Mouse (Mus musculus) hindbrain, embryonic 13.5 days (tissue): ENCODE measurements around the gene Thbs4. TPM values are rescaled to one million over a fixed set of nuclear protein-coding genes. Genes with fewer than 3 reads are reported as not detected.

ENCODE experiments used
- ATAC-seq: fragments of 200-750 bp; cut with Nextera tagmentation; 2 replicates; pipeline ENCODE4 v1.8.0; 2017; ENCODE audit warnings: moderate TSS enrichment; ENCODE audit not compliant: low FRiP score
- H3K27ac ChIP-seq: fragments of 300-500 bp; sonication (generic); 2 replicates; pipeline ENCODE4 v1.5.1; 2015; ENCODE audit warnings: inconsistent platforms, mild to moderate bottlenecking, moderate library complexity
- H3K27me3 ChIP-seq: fragments of 300-500 bp; sonication (generic); 2 replicates; pipeline ENCODE4 v1.6.1; 2015; ENCODE audit warnings: mild to moderate bottlenecking, inconsistent platforms
- H3K36me3 ChIP-seq: fragments of 300-500 bp; sonication (generic); 2 replicates; pipeline ENCODE4 v1.6.1; 2015; ENCODE audit warnings: mild to moderate bottlenecking, inconsistent platforms
- H3K4me1 ChIP-seq: fragments of 300-500 bp; sonication (generic); replicated peaks from 2 replicates; pipeline ENCODE4 v1.6.1; 2015; ENCODE audit warnings: inconsistent platforms
- H3K4me2 ChIP-seq: fragments of 300-500 bp; sonication (generic); 2 replicates; pipeline ENCODE4 v1.6.1; 2015; ENCODE audit warnings: inconsistent platforms, mild to moderate bottlenecking, moderate library complexity
- H3K4me3 ChIP-seq: fragments of 300-500 bp; sonication (generic); 2 replicates; pipeline ENCODE4 v1.5.1; 2015; ENCODE audit warnings: mild to moderate bottlenecking, inconsistent platforms
- H3K9ac ChIP-seq: fragments of 300-500 bp; sonication (generic); 2 replicates; pipeline ENCODE4 v1.6.1; 2015; ENCODE audit warnings: mild to moderate bottlenecking, inconsistent platforms
- H3K9me3 ChIP-seq: fragments of 300-500 bp; sonication (generic); 2 replicates; pipeline ENCODE4 v1.6.1; 2016; ENCODE audit warnings: inconsistent platforms
- whole genome bisulfite sequencing: fragments of 180-500 bp; shearing (Covaris S2); methylation state at CpG from one replicate; pipeline ENCODE4 v1.1.7; 2015; 5-methylcytosine and 5-hydroxymethylcytosine counted together
- polyA plus RNA-seq: library from polyadenylated mRNA; unstranded; fragments of >200 nt; fragmentation: Nextera tagmentation; extraction: Ambion mirVana; gene quantifications from 2 replicates; pipeline ENCODE4 v1.2.1, GENCODE M21; 2015

Gene Thbs4
- polyA plus RNA-seq, 1 experiment from 2014 or later: 1.8 TPM

DNA sequence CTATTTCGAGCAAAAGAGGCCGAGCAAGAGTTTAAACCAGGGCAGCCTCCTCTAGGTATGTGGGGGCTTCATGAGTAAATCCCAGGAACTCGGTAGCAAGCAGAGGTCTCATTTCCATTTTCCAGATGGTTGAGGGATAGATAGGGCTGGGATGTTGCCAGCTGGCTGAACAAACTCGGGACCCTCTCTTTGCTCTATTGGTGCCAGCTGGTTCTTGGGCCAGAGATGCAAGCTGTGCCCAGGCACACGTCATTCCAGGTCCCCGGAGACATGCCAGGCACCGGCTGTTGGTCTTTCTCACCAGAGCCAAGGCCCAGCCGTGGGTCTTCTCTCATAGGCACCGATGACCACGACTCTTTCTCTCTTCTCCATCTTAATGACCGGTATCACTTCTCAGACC is 60.9 kb downstream of the Thbs4 start:
- no peaks in the 10 kb centered on the region for H3K9me3 ChIP-seq
- 71% methylated on average over 11 of the region's 11 CpGs for WGBS
- H3K27ac ChIP-seq: peak overlapping the region; percentile 72
- 0 out of 2 replicates have a peak, but pooled peaks cover 2% of the 10 kb centered on the region for H3K27me3 ChIP-seq
- ATAC-seq: peak; percentile 58
- no peak overlapping the region for H3K4me3 ChIP-seq
- no peaks in the 10 kb centered on the region for H3K36me3 ChIP-seq
- H3K9ac ChIP-seq: no peak overlapping the region
- peaks cover 45% of the 10 kb centered on the region for H3K4me1 ChIP-seq
- H3K4me2 ChIP-seq: no peak overlapping the region

DNA sequence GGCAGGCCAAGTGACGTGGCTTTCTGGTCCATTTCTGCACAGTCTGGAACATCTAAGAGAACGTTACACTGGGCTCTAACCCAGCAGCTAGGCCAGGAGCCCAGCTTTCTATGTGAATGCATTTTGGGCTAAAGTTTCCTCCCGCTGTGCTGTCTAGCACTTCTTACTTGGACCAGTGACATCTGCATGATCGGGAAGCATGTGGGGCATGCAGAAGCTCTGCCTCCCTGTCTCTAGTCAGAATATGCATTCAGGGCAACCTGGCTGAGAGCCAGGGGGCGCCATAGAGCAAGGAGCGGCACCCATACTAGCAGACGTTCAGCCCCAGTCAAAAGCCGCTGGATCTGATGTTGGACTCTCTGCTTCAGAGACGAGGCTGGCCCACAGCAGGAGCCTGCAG is 61.4 kb downstream of the Thbs4 start:
- H3K9ac ChIP-seq: no peak overlapping the region
- H3K27ac ChIP-seq: peak overlapping the region; percentile 72
- H3K4me2 ChIP-seq: no peak overlapping the region
- WGBS: 34% methylated on average over 9 of the region's 9 CpGs
- no peak for ATAC-seq
- H3K4me3 ChIP-seq: no peak overlapping the region
- H3K9me3 ChIP-seq: no peaks in the 10 kb centered on the region
- peaks cover 45% of the 10 kb centered on the region for H3K4me1 ChIP-seq
- H3K36me3 ChIP-seq: no peaks in the 10 kb centered on the region
- H3K27me3 ChIP-seq: 0 out of 2 replicates have a peak, but pooled peaks cover 2% of the 10 kb centered on the region

DNA sequence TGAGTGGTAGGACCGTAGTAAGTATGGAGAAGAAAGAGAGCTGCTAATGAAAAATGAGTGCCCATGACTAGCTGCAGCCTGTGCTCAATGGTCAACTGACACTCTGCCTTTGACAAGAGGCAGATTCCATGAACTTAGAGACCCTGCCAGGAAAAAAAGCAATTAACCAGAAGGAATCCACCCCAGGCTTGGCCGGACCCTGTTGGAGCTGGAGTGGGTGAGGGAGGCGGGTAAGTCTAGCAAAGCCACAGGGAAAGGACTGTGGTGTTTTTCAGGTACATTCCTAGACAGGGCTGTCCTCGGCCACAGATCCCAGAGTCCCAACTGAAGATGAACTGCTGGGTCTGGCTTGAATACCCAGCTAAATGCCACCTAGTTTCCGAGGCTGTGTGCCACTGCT is 61.8 kb downstream of the Thbs4 start:
- 78% methylated on average over 5 of the region's 5 CpGs for WGBS
- H3K4me3 ChIP-seq: no peak overlapping the region
- no peak overlapping the region for H3K9ac ChIP-seq
- peak overlapping the region; percentile 72; the same call in 1 of the 2 replicates for H3K27ac ChIP-seq
- H3K4me1 ChIP-seq: peaks cover 45% of the 10 kb centered on the region
- no peaks in the 10 kb centered on the region for H3K36me3 ChIP-seq
- no peak overlapping the region for H3K4me2 ChIP-seq
- H3K9me3 ChIP-seq: no peaks in the 10 kb centered on the region
- ATAC-seq: no peak
- 0 out of 2 replicates have a peak, but pooled peaks cover 2% of the 10 kb centered on the region for H3K27me3 ChIP-seq

DNA sequence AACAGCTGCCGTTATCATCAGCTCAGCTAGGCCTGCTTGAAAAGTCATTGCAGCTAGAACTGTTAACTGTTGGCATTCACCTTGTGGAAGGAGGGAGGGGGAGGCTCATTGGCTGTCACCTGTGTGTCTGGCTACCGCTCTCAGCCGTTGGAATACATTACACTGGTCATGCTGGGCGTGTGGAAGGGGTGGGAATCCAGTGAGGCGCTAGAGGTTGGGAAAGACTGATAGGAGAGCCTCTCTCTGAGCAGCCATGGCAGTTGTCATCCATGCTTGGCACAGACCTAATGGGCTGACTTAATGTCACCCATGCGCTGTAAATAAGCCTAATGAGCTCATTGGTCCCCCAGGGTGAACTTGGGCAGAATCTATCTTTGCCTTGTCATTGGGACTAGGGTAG is 62.8 kb downstream of the Thbs4 start:
- Histone ChIP-seq H3K9me3 (no peaks in the 10 kb centered on the region), H3K9ac (no peak overlapping the region), H3K4me3 (no peak overlapping the region), H3K4me2 (no peak overlapping the region), H3K36me3 (no peaks in the 10 kb centered on the region), H3K27me3 (0 out of 2 replicates have a peak, but pooled peaks cover 2% of the 10 kb centered on the region), H3K4me1 (peaks cover 42% of the 10 kb centered on the region), H3K27ac (no peak overlapping the region)
- ATAC-seq: no peak
- 70% methylated on average over 6 of the region's 6 CpGs for WGBS

DNA sequence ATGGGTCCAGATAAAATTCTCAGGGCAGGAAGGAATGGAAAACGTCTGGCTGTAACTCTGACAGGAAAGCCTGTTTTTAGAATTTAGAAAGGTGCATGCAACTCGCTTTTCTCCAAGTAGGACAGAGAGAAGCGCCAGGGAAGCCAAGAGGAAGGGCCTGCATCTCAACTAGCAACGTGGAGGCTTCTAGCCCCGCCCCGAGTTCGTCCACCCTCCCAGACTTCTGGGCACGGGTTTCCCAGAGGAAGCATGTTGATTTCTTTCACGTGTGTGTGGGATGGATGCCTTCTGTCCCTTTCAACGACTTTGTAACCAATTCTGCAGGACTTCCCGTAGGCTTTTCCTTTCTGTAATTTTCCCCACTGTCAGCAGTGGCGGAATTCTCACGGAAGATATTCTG is 64.8 kb downstream of the Thbs4 start:
- Histone ChIP-seq H3K36me3 (no peaks in the 10 kb centered on the region), H3K4me2 (no peak overlapping the region), H3K9me3 (no peaks in the 10 kb centered on the region), H3K27ac (no peak overlapping the region), H3K27me3 (0 out of 2 replicates have a peak, but pooled peaks cover 2% of the 10 kb centered on the region), H3K4me1 (peaks cover 27% of the 10 kb centered on the region), H3K9ac (no peak overlapping the region), H3K4me3 (no peak overlapping the region)
- WGBS: 75% methylated on average over 13 of the region's 13 CpGs
- no peak for ATAC-seq

DNA sequence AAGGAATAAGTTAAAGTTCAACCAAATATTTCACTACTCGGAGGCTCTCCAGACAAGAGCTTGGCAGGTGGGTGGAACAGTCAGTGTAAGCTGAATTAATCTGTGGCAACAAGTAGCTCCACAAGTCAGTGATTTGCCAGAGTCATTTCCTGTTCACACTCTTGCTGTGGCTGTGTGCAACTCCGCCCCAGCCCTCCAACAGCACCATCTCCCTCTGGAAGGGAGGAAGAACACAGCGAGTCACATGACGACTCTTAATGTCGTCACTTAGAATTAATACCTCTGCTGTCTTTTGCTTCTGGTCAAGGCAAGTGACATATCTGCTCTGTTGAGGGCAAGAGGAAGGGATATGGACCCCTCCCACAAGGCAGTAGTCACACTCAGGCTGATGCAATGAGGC is 72.2 kb downstream of the Thbs4 start:
- Histone ChIP-seq H3K9me3 (0 out of 2 replicates have a peak, but pooled peaks cover 3% of the 10 kb centered on the region), H3K4me3 (no peak overlapping the region), H3K4me1 (no peaks in the 10 kb centered on the region), H3K4me2 (no peak overlapping the region), H3K27ac (no peak overlapping the region), H3K27me3 (no peaks in the 10 kb centered on the region), H3K36me3 (no peaks in the 10 kb centered on the region), H3K9ac (no peak overlapping the region)
- 75% methylated on average over 5 of the region's 5 CpGs for WGBS
- ATAC-seq: no peak

DNA sequence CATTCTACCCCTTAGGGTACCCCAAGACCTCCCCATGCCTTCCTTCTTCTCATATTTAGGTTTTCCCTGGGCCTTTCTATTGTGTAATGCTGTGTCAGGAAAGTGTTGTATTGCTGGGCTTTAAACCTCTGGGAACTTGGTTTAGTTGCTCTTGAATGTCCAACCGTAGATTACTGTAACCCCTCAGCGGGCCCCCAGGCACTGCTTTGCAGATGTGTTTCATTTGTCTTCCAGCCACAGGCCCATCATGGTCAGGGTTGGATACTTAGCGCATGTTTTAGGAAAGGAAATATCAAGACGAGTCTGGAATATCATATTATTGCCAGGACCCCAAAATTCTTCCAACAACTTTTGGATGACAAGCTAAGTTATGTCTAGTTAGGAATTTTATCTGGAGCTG is 73.6 kb downstream of the Thbs4 start:
- Histone ChIP-seq H3K4me3 (no peak overlapping the region), H3K27ac (no peak overlapping the region), H3K36me3 (no peaks in the 10 kb centered on the region), H3K9me3 (0 out of 2 replicates have a peak, but pooled peaks cover 3% of the 10 kb centered on the region), H3K9ac (no peak overlapping the region), H3K4me2 (no peak overlapping the region), H3K27me3 (no peaks in the 10 kb centered on the region), H3K4me1 (no peaks in the 10 kb centered on the region)
- no peak for ATAC-seq
- 91% methylated on average over 4 of the region's 4 CpGs for WGBS

DNA sequence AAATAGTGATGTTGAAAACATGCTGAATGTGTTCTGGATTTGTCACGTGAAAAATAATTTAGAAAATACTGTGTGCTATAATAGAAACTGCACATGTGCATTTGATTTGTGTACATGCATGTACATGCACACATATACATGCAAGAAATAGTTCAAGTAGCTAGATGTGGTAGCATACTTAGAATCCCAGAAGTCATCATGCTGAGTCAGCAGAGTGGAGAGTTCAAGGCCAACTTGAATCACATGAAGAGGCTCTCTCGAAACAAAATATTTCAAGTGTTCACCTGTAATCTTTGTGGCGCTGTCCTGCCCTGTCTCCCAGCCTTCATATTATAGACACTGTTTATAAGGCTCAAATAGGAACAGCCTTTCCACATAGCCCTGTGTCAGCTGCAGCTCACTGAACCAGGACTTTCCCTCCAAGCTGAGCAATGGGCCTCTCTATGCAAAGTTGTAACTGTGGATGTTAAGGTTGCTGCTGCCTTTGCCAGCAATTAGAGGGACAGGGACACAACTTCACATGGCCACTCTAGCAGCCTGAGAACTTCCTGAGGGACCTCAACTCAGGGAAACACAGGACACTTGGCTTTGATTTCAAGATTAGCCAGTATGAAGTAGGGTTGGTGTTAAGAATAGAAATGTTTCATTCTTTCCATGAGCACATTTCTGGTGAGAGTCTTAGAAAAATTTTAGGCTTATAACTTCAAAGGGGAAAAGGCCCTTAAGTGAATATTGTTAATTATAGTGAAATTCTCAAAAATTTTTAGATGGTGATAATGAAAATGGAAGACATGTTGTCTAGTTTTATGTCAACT is 76.6 kb downstream of the Thbs4 start:
- no peak for ATAC-seq
- no peak overlapping the region for H3K27ac ChIP-seq
- no peak overlapping the region for H3K9ac ChIP-seq
- 95% methylated on average over 3 of the region's 3 CpGs for WGBS
- peaks cover 3% of the 10 kb centered on the region; the same call in 1 of the 2 replicates for H3K36me3 ChIP-seq
- H3K27me3 ChIP-seq: no peaks in the 10 kb centered on the region
- 0 out of 2 replicates have a peak, but pooled peaks cover under 1% of the 10 kb centered on the region for H3K9me3 ChIP-seq
- H3K4me1 ChIP-seq: no peaks in the 10 kb centered on the region
- H3K4me3 ChIP-seq: no peak overlapping the region
- no peak overlapping the region for H3K4me2 ChIP-seq

DNA sequence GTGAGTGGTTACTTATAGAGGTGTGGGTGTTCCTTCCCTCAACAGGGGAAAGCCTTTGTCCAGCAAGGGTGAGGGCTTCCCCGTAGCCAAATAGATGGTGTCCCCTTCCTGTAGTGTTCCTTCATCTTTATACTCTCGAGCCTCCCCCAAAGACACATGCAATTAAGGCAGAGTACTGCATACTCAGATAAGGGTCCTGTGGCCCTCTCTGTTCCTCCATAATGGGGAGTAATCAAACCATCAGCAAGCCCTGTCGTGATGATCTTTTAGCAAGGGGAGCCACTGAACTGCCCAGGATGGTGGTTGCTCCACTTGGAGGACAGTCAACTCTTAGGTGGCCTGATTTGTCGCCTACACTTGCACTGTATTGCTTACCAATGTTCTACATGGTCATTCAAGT is 82.0 kb downstream of the Thbs4 start:
- H3K4me2 ChIP-seq: no peak overlapping the region
- no peak overlapping the region for H3K4me3 ChIP-seq
- 0 out of 2 replicates have a peak, but pooled peaks cover 3% of the 10 kb centered on the region for H3K27me3 ChIP-seq
- WGBS: 90% methylated on average over 4 of the region's 4 CpGs
- no peak for ATAC-seq
- peaks cover 7% of the 10 kb centered on the region; the same call in 1 of the 2 replicates for H3K4me1 ChIP-seq
- no peak overlapping the region for H3K27ac ChIP-seq
- H3K9ac ChIP-seq: no peak overlapping the region
- H3K36me3 ChIP-seq: peaks cover 25% of the 10 kb centered on the region
- no peaks in the 10 kb centered on the region for H3K9me3 ChIP-seq

DNA sequence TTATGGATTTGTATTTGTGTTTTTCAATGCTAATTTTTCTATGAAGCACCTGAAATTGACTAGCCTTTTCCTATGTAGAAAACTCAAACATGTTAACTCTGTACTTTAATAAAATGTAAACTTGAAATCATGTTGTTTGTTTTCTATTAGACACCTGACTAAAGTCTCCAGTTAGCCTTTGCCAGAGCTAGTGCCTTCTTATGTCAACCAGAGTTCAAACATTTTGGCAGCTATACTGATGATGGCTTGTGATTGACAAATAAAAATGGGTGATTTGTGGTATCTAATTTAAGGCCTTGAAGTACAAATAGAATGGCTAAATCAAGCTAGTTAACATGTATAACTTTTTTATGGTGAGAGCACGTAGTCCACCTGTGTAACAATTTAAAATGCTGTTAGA is 82.8 kb downstream of the Thbs4 start:
- Histone ChIP-seq H3K9ac (no peak overlapping the region), H3K27ac (no peak overlapping the region), H3K4me1 (peaks cover 7% of the 10 kb centered on the region; the same call in 1 of the 2 replicates), H3K27me3 (0 out of 2 replicates have a peak, but pooled peaks cover 3% of the 10 kb centered on the region), H3K36me3 (peaks cover 30% of the 10 kb centered on the region), H3K4me3 (no peak overlapping the region), H3K4me2 (no peak overlapping the region), H3K9me3 (no peaks in the 10 kb centered on the region)
- no peak for ATAC-seq
- WGBS: 92% methylated on average over 1 of the region's 1 CpGs

DNA sequence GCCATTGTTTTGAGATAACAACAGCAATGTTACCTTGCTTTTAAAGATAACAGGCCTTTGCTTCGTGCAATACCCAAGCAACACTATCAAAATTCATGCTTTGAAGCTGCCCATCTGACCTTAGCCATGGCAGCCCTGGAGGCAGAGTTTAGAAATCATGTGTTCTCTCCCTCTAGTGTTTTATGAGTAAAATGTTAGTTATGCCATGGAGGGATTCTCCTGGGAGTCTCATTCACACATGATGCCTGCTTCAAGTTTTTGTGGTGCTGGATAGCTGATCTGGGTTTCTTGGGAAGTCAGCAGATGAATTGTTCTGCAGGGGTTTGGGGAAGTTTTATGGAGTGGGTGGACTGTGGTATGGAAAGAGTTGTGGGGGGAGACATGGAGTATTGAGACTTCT is 84.3 kb downstream of the Thbs4 start:
- H3K4me3 ChIP-seq: no peak overlapping the region
- 86% methylated on average over 1 of the region's 1 CpGs for WGBS
- ATAC-seq: no peak
- 0 out of 2 replicates have a peak, but pooled peaks cover 3% of the 10 kb centered on the region for H3K27me3 ChIP-seq
- no peak overlapping the region for H3K4me2 ChIP-seq
- H3K4me1 ChIP-seq: peaks cover 7% of the 10 kb centered on the region; the same call in 1 of the 2 replicates
- no peak overlapping the region for H3K9ac ChIP-seq
- H3K9me3 ChIP-seq: no peaks in the 10 kb centered on the region
- no peak overlapping the region for H3K27ac ChIP-seq
- peaks cover 40% of the 10 kb centered on the region for H3K36me3 ChIP-seq

DNA sequence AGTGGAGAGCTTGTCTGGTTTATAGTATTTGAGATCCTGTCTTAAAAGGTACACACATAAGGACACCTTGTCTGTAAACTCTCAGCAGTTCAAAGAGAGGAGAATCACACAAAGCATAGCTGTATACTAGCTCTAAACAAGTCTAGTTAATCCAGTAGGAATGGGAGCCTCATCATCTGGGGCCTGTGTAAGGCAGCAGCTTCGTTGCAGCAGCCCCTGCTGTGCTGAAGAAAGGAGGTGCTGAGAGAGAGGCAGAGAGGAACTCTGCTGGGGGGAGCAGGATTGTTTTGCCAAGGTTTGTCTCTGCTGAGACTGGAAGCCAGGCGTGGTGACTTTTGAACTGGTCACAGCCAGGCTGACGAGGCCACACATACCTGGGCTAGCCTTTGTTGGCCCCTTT is 85.1 kb downstream of the Thbs4 start:
- WGBS: 21% methylated on average over 3 of the region's 3 CpGs

More for the DNA sequence above, 85.1 kb downstream of the Thbs4 start:
- Histone ChIP-seq H3K9me3 (no peaks in the 10 kb centered on the region), H3K4me1 (peaks cover 10% of the 10 kb centered on the region), H3K9ac (no peak overlapping the region), H3K36me3 (peaks cover 40% of the 10 kb centered on the region), H3K27me3 (0 out of 2 replicates have a peak, but pooled peaks cover 3% of the 10 kb centered on the region), H3K4me3 (no peak overlapping the region), H3K27ac (no peak overlapping the region), H3K4me2 (no peak overlapping the region)
- ATAC-seq: no peak
